Mouse (Mus musculus) retina, adult 2 months (tissue): ENCODE results near the gene Capn2.

Experiments
- DNase-seq: peaks from one replicate; pipeline ENCODE4 v3.0.0-alpha.2; 2012; ENCODE audit warnings: low read depth, low spot score

Capn2 gene

GRCm38 (mm10) chr1:182502491-182503050 is 14.8 kb downstream of the Capn2 start:
- DNase-seq = no peak

- no peak for DNase-seq
Observed at GRCm38 (mm10) chr1:182501815-182502405, 15.5 kb downstream of the Capn2 start.

DNA sequence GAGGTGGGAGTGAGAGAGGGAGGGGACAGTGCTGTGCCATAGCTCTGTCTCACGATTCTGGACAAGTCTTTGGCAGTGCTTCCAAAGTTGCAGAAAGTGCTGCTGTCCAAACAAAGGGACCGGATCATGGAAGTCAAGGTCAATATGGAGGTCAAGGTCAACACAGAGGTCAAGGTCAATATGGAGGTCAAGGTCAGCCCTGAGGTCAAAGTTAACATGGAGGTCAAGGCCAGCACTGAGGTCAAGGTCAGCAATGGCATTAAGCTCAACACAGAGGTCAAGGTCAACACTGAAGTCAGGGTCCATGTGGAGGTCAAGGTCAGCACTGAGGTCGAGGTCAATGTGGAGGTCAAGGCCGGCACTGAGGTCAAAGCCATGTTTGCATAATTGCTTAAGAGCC is 16.6 kb downstream of the Capn2 start:
- no peak for DNase-seq

DNA sequence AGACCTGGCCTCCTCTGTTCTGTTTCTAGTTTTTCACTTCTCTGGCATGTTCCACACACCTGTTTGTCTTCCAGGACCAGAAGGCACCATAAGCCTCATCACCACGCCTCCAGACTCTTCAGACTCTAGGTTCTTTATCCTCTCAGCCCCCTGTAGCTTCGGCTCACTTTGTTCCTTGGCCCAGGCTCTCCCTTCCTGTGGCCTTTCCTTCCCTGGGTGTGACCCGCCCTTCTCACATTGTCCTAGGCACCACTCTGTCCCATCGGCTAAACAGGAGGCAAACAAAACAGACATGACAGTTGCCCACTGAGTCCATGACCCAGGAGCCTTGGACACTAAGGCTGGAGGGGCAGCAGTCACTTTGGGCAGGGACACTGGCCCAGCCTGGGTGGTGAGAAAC is 17.2 kb downstream of the Capn2 start:
- DNase-seq = no peak

GRCm38 (mm10) chr1:182499443-182500089 is 17.8 kb downstream of the Capn2 start:
- DNase-seq = no peak

DNA sequence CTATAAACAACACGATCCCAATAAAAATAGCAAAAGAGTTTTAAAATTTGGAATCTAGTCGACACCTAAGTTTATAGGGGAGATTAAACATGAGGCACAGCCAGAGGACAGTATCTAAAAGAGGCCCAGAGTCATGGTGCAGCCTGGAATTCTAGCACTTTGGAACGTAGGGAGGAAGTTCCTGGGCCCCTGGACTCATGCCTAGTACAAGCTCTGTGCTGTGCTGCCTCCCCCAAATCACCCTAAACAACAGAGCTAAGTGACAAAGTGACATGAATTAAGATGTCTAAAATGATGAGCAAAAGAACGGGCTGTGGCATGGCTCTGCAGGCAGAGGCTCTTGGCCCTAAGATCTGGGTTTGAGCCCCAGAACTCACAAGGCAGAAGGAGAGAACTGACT is 19.7 kb downstream of the Capn2 start:
- no peak for DNase-seq

DNA sequence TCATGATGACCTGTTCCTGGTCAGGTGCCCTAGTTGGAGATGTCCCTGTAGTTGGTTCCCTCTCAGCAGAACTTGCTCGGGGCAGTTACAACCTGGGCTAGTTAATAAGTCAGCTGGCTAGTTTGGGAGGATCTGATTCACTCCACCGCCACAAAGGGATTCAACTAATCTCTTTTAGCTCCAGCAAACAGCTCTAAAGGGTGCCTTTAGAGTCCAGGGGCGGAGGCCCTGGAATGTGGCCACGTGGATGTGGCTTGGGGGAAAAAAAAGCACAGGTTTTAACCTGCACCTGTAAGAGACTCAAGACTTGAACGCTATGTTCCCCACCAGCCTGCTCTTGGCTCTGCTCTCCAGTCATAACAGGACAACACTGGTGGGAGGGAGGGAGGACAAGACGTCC is 20.7 kb downstream of the Capn2 start:
- DNase-seq = no peak

- DNase-seq = no peak
Observed at GRCm38 (mm10) chr1:182494285-182495145, 22.9 kb downstream of the Capn2 start.

- no peak for DNase-seq
Observed at GRCm38 (mm10) chr1:182491839-182492238, 25.6 kb downstream of the Capn2 start.

DNA sequence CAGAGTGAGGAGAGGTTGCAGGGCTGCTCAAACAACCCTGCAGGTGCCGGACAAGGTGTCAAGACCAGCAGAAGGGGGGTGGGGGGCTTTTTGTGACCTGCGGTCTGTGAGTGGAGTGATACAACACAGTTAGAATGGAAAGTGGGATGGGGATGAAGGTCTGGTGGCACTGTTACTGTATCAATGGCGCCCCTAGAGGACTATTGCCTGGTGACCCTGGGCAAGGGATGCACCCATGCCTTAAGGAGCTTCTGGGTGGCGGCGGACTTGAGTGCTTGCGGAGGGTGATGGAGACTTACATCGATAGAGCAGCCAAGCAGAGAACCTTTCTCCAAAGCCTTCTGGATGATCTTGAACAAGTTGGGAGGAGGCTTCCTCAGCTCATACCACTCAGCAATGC is 26.8 kb downstream of the Capn2 start:
- DNase-seq = no peak

- peak; percentile 41 for DNase-seq
Observed at GRCm38 (mm10) chr1:182489803-182490452, 27.5 kb downstream of the Capn2 start.

DNA sequence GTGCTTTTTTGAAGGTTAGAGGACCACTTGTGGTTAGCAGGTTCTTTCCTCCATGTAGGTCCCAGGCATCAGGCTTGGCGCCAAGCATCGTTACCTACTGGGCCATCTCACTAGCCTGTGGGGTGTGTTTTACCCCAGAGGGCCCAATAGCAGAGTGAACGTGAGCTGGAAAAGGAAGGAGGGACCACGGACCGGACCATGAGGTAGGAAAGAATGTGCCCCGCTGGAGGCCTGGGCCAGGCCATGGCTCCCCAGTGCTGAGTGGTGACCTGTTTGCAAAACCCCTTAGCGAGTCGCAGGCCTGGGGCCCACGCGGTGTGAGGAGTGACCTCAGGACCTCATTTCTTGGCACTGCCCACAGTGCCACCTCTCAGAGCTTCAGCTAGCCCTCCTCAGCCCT is 28.9 kb downstream of the Capn2 start:
- no peak for DNase-seq

GRCm38 (mm10) chr1:182483910-182484274 is 33.5 kb downstream of the Capn2 start:
- DNase-seq = no peak

GRCm38 (mm10) chr1:182482991-182483909 is 34.2 kb downstream of the Capn2 start:
- no peak for DNase-seq

GRCm38 (mm10) chr1:182481646-182482295 is 35.6 kb downstream of the Capn2 start:
- no peak for DNase-seq

- DNase-seq = no peak
Observed at GRCm38 (mm10) chr1:182481138-182481537, 36.3 kb downstream of the Capn2 start.

DNA sequence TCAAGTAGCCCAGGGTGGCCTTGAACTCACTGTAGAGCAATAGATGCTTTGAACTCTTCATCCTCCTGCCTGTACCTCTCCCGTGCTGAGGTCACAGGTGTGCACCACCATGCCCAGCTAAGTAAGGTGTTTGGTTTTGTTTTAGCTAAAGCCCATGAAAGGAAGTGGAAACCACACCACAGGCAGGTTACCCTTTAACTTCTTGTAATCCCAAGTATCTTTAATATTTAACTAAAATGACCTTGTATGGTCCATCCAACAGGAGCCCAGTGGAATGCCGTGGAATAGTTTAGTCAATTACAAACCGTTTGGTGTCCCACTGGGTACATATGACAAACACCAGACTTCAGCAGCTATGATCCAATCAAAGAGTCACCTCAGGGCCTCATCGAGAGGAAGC is 38.5 kb downstream of the Capn2 start:
- DNase-seq = no peak

DNA sequence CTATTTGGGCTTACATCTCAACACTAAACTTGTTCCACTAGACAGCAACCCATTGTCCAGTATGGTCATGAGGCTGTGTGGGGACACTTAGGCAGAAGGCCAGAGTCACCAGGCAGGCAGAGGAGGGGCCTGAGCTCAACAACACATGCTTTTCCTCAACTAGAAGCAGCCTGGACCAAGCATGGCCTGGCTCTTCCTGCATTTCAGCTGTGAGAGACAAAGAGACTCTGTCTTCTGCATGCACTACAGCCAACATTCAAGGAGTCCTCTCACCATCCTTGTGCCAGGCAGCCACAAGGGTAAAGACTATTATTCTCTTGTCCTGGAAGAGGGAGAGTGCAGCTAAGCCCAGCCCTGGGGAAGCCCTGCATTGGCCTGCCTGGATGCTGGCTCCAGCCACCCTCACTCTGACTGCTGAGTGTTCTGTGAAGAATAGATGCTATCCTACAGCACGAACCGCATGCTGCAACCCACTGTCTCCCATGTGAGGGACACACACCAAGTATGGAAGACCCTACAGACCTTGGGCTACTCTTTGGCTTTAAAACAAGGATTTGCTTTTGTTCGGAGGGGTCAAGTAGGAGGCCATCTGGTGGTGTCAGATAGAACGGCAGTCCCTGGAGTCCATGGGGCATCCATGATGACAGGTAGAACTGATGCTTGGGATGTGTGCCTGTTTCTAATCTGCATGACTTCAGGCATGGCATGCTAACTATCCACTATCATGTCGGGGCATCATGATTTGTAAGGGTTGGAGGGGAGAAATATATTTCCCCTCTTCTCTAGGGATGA is 42.2 kb downstream of the Capn2 start:
- DNase-seq = no peak

DNA sequence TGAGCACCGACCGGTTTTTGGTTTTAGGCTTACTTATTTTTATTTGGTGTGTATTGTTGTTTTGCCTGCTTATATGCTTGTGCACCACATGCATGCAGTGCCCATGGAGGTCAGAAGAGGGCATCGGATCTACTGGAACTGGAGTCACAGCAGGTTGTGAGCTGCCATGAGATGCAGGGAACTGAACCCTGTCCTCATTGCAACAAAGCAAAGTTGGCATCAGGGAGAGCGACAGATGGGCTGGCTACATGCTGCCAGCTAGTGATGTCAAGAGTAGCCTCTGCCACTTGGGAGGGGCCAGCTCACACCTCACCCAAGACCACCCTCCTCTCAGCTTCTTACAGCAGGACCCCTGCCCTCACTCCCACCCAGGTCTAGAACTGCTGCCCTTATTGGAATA is 51.4 kb downstream of the Capn2 start:
- DNase-seq = no peak

- no peak for DNase-seq
Observed at GRCm38 (mm10) chr1:182465309-182465708, 52.1 kb downstream of the Capn2 start.
